Mouse (Mus musculus) stomach, embryonic 14.5 days (tissue): ENCODE data around the gene Gm48551. TPM values are rescaled to one million over a fixed set of nuclear protein-coding genes. Genes with fewer than 3 reads are reported as not detected.

Experiments
- ATAC-seq: fragments of 200-750 bp; cut with Nextera tagmentation; 2 replicates; pipeline ENCODE4 v1.8.0; 2017; ENCODE audit warnings: low read depth, moderate TSS enrichment; ENCODE audit not compliant: insufficient number of reproducible peaks, insufficient read depth, low FRiP score
- H3K27ac ChIP-seq: fragments of 300-500 bp; sonication (generic); 2 replicates; pipeline ENCODE4 v1.5.1; 2014; ENCODE audit warnings: mild to moderate bottlenecking, low read length, moderate library complexity, mixed read lengths
- H3K27me3 ChIP-seq: fragments of 300-500 bp; sonication (generic); 2 replicates; pipeline ENCODE4 v1.6.1; 2014; ENCODE audit warnings: low read length, control low read depth, mixed read lengths; ENCODE audit not compliant: control insufficient read depth, insufficient read depth
- H3K36me3 ChIP-seq: fragments of 300-500 bp; sonication (generic); 2 replicates; pipeline ENCODE4 v1.6.1; 2014; ENCODE audit warnings: mild to moderate bottlenecking, control low read depth, low read length, moderate library complexity, mixed read lengths; ENCODE audit not compliant: control insufficient read depth, insufficient read depth
- H3K4me1 ChIP-seq: fragments of 300-500 bp; sonication (generic); 2 replicates; pipeline ENCODE4 v1.6.1; 2014; ENCODE audit warnings: low read length, control low read depth, mixed read lengths; ENCODE audit not compliant: control insufficient read depth, insufficient read depth
- H3K4me2 ChIP-seq: fragments of 300-500 bp; sonication (generic); replicated peaks from 2 replicates; pipeline ENCODE4 v1.6.1; 2014; ENCODE audit warnings: low read depth, low read length, control low read depth
- H3K4me3 ChIP-seq: fragments of 300-500 bp; sonication (generic); 2 replicates; pipeline ENCODE4 v1.5.1; 2014; ENCODE audit warnings: low read depth, low read length, control low read depth
- H3K9ac ChIP-seq: fragments of 300-500 bp; sonication (generic); replicated peaks from 2 replicates; pipeline ENCODE4 v1.6.1; 2014; ENCODE audit warnings: low read depth, mild to moderate bottlenecking, control low read depth, low read length, moderate library complexity, mixed read lengths
- H3K9me3 ChIP-seq: fragments of 300-500 bp; sonication (generic); 2 replicates; pipeline ENCODE4 v1.6.1; 2016; ENCODE audit warnings: low read depth, low read length, control low read depth; ENCODE audit not compliant: control insufficient read depth
- WGBS: fragments of 180-500 bp; shearing (Covaris S2); extraction: QIAGEN DNeasy Blood & Tissue Kit; methylation state at CpG from one replicate; pipeline ENCODE4 v1.1.7; 2014; 5-methylcytosine and 5-hydroxymethylcytosine counted together
- polyA plus RNA-seq: library from polyadenylated mRNA; unstranded; fragments of >200 nt; fragmentation: Nextera tagmentation; extraction: Ambion mirVana; gene quantifications from 2 replicates; pipeline ENCODE4 v1.2.1, GENCODE M21; 2014

Gene Gm48551
- polyA plus RNA-seq, 1 experiment from 2014 or later = 4.1 TPM

- 0 out of 2 replicates have a peak overlapping the region, but pooled peaks have one; percentile 11 for H3K4me3 ChIP-seq
- no peak overlapping the region for H3K27ac ChIP-seq
- H3K27me3 ChIP-seq = no peaks in the 10 kb centered on the region
- peaks cover 53% of the 10 kb centered on the region for H3K4me1 ChIP-seq
- H3K4me2 ChIP-seq = no peak overlapping the region; the same call in 1 of the 2 replicates
- peaks cover 28% of the 10 kb centered on the region for H3K36me3 ChIP-seq
- whole genome bisulfite sequencing = 29% methylated on average over 31 of the region's 31 CpGs
- H3K9ac ChIP-seq = no peak overlapping the region; the same call in 1 of the 2 replicates
- ATAC-seq = no peak
- no peaks in the 10 kb centered on the region for H3K9me3 ChIP-seq
Measured at GRCm38 (mm10) chr10:81407539-81408423, 23.5 kb downstream of the Gm48551 start.

GRCm38 (mm10) chr10:81408424-81408729, 24.1 kb downstream of the Gm48551 start:
- Histone ChIP-seq H3K27me3 (no peaks in the 10 kb centered on the region), H3K27ac (no peak overlapping the region), H3K9ac (no peak overlapping the region), H3K36me3 (peaks cover 28% of the 10 kb centered on the region), H3K9me3 (no peaks in the 10 kb centered on the region), H3K4me2 (no peak overlapping the region), H3K4me1 (peaks cover 51% of the 10 kb centered on the region), H3K4me3 (no peak overlapping the region)
- ATAC-seq = no peak
- 58% methylated on average over 13 of the region's 13 CpGs for WGBS

- Histone ChIP-seq H3K27ac (peak overlapping the region; percentile 34; the same call in 1 of the 2 replicates), H3K9me3 (no peaks in the 10 kb centered on the region), H3K4me1 (peaks cover 51% of the 10 kb centered on the region), H3K36me3 (peaks cover 26% of the 10 kb centered on the region), H3K9ac (no peak overlapping the region), H3K4me2 (no peak overlapping the region), H3K27me3 (no peaks in the 10 kb centered on the region), H3K4me3 (no peak overlapping the region)
- peak; percentile 51; the same call in 1 of the 2 replicates for ATAC-seq
- 21% methylated on average over 9 of the region's 9 CpGs for WGBS
Measured at GRCm38 (mm10) chr10:81408871-81409291, 24.6 kb downstream of the Gm48551 start.

- H3K9me3 ChIP-seq = no peaks in the 10 kb centered on the region
- ATAC-seq = no peak
- no peak overlapping the region for H3K4me3 ChIP-seq
- peaks cover 56% of the 10 kb centered on the region for H3K4me1 ChIP-seq
- no peaks in the 10 kb centered on the region for H3K27me3 ChIP-seq
- no peak overlapping the region for H3K9ac ChIP-seq
- WGBS = 29% methylated on average over 8 of the region's 8 CpGs
- H3K27ac ChIP-seq = peak overlapping the region; percentile 34; the same call in 1 of the 2 replicates
- H3K4me2 ChIP-seq = no peak overlapping the region
- peaks cover 23% of the 10 kb centered on the region for H3K36me3 ChIP-seq
Measured at GRCm38 (mm10) chr10:81409330-81409729, 25.1 kb downstream of the Gm48551 start.

GRCm38 (mm10) chr10:81410350-81410749, 26.1 kb downstream of the Gm48551 start:
- Histone ChIP-seq H3K9me3 (no peaks in the 10 kb centered on the region), H3K4me3 (no peak overlapping the region), H3K9ac (no peak overlapping the region), H3K27me3 (no peaks in the 10 kb centered on the region), H3K36me3 (peaks cover 17% of the 10 kb centered on the region), H3K4me1 (peaks cover 66% of the 10 kb centered on the region), H3K27ac (peak overlapping the region; percentile 82; the same call in 1 of the 2 replicates), H3K4me2 (0 out of 2 replicates have a peak overlapping the region, but pooled peaks have one; percentile 1)
- ATAC-seq = no peak
- WGBS = 54% methylated on average over 4 of the region's 4 CpGs

GRCm38 (mm10) chr10:81410981-81411380, 26.7 kb downstream of the Gm48551 start:
- Histone ChIP-seq H3K27me3 (no peaks in the 10 kb centered on the region), H3K4me1 (peaks cover 67% of the 10 kb centered on the region), H3K36me3 (peaks cover 12% of the 10 kb centered on the region), H3K9me3 (no peaks in the 10 kb centered on the region), H3K4me2 (no peak overlapping the region), H3K4me3 (no peak overlapping the region), H3K9ac (no peak overlapping the region), H3K27ac (peak overlapping the region; percentile 82)
- ATAC-seq = no peak
- WGBS = 70% methylated on average over 9 of the region's 9 CpGs

- WGBS = 48% methylated on average over 18 of the region's 18 CpGs
- Histone ChIP-seq H3K27ac (peak overlapping the region; percentile 82), H3K4me2 (peak overlapping the region; percentile 19; the same call in 1 of the 2 replicates), H3K4me3 (no peak overlapping the region), H3K9me3 (no peaks in the 10 kb centered on the region), H3K27me3 (no peaks in the 10 kb centered on the region), H3K4me1 (peaks cover 74% of the 10 kb centered on the region), H3K36me3 (peaks cover 6% of the 10 kb centered on the region), H3K9ac (no peak overlapping the region)
- no peak for ATAC-seq
Measured at GRCm38 (mm10) chr10:81411471-81412400, 27.5 kb downstream of the Gm48551 start.
